Mouse (Mus musculus): ENCODE measurements around the gene Cd2bp2. TPM values are rescaled to one million over a fixed set of nuclear protein-coding genes. Genes with fewer than 3 reads are reported as not detected.
"Not testable (repeated sequence)": the region's sequence is repeated elsewhere in the genome, so short reads cannot be mapped to it uniquely, and the experiment has no call there.

Gene Cd2bp2
- polyA plus RNA-seq, 2 experiments from 2014 or later: 39.7 to 51.9 TPM

DNA sequence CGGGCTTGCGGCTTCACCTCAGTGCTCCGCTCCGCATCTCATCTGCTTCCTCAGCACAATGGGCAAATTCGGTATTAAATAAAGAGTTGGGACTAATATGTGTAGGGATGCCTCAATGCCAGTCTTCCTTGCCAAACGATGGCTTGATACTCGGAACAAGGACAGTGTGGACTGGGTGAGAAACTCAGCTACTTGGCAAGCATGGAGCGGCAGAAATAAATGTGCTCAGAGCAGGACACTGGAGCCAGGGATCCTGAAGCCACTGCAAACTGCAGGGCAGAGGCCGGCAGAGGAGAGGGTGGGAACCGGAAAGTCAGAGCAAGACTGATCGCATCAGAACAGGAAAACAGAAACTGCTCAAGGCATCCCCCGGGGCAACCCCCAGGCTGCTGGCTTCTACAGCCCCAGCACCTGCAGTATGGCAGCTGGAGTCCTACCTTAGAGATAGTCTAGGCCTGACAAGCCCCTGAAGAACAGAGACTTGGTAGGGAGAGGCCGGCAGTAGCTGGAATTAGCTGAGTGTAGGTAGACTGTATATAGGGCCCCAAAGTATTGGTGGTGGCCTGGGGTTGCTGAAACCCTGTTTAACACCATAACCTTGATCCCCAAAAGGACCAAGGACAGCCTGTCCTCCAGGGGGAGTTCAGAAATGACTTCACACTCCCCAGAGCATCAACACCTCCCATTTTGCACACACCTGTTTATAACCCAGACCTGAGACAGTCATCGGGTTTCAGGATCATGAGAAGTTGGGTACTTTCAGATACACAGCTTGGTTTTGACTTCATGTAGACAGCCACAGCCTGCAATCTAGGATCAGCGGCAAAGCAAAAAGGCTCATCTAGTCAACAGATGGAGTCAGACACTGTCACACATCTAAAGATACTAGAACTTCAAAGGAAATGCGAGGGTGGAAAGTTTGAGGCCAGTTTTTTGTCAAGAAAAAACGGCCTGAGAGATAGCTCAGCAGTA lies 7.3 kb downstream of the Cd2bp2 start:
- peak; percentile 77 for ATAC-seq

DNA sequence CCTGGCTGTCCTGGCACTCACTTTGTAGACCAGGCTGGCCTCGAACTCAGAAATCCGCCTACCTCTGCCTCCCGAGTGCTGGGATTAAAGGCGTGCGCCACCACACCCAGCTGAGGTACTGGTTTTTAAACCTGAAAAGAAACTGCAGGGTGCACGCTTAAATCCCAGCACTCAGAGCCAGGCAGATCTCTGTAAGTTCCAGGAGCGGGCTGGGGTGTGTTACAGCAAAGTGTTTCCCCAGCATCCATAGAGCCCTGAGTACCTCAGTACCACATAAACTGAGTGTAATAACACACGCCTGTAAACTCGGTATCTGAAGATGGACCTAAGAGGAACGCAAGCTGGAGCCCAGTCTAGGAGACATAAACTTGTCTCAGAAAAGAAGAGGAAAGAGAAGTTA lies 8.5 kb downstream of the Cd2bp2 start:
- no peak for ATAC-seq

DNA sequence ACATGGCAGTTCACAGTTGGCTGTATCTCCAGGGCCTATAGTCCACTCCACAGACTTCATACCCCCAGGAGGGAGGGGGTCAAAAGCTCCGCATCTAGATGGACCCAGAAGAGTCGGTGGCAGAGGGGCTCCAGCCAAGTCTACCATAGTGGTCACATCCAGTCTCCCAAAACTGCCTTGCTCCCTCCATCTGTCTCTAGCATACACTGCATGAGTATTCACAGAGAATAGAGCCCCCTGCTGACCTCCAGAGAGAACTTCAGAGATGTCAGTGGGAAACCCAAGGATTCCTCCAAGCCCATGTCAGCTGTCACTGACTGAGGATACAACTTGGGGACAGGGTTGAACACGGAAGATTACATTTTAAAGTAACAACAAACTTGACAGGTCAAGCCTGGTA lies 10.2 kb downstream of the Cd2bp2 start:
- no peak for ATAC-seq

DNA sequence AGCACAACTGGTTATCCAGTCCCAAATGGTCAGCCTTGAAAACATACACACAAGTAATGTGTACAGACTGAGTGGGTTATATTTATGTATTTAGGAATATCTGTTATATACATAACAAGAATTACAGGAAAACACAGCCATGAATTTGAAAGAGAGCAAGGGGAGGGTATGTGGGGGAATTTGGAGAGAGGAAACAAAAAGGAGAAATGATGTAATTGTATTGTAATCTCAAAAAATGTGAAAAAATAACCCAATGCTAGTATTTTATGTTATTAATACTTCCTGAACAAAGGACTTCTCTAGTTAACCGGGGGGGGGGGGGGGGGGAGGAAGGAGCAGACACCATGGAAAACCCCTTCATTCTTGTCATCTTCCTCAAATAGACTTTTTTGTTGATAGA lies 11.1 kb downstream of the Cd2bp2 start:
- no peak for ATAC-seq

DNA sequence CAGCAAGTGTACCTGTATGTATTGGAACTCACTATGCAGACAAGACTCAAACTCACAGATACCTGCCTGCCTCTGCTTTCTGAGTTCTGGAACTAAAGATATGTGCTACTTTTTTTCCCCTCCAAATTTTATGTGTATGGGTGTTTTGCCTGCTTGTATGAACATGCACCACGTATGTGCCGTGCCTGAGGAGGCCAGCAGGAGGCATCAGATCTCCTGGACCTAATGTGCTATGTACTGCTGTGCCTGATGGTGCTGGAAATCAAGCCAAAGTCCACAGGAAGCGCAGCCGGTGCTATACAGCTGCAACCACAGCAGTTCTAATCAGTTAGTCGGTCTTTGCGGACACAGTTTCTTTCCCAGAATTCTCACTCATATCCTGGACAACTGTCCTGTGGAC lies 12.0 kb downstream of the Cd2bp2 start:
- ATAC-seq: no peak

DNA sequence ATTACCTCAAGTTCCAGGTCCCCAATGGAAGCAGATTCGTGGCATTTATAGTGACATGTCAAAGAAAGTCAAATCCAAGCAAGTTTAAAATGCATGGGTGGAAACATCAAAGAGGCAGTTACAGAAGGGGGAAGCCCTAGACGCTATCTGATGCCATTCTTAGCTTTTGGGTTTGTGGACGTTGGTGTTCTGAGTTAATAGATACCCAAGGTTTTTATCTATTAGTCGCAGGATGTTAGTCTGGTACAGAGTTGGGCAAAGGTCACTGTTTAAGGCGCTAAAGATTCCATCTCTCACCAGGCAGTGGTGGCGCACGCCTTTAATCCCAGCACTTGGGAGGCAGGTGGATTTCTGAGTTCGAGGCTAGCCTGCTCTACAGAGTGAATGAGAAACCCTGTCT lies 12.5 kb downstream of the Cd2bp2 start:
- ATAC-seq: no peak

DNA sequence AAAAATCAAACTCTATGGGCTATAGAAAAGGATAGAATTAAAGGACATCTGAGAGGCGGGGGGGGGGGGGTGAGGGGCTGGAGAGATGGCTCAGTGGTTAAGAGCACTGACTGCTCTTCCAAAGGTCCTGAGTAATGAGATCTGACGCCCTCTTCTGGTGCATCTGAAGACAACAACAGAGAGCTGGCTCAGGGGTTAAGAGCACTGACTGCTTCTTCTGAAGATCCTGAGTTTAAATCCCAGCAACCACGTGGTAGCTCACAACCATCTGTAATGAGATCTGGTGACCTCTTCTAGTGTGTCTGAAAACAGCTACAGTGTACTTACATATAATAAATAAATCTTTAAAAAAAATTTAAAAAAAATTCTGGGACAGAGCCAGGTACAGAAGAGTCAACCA lies 14.1 kb downstream of the Cd2bp2 start:
- not testable (repeated sequence) for ATAC-seq

DNA sequence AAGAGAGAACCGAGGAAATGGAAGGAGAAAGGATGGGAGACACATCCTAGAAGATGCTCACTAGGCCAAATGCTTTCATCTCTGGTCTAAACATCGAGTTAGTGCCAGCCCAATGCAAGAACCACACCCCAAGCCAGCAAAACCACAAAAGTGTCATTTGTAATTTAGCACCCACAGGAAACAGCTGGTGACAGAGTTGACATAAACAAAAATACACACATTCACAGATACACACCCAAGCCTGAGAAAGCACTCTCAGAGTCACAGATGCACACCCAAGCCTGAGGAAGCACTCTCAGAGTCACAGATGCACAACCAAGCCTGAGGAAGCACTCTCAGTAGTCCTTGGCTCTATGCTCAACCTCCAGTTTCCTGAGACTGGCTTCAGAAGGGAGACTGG lies 15.1 kb downstream of the Cd2bp2 start:
- ATAC-seq: peak; percentile 71

DNA sequence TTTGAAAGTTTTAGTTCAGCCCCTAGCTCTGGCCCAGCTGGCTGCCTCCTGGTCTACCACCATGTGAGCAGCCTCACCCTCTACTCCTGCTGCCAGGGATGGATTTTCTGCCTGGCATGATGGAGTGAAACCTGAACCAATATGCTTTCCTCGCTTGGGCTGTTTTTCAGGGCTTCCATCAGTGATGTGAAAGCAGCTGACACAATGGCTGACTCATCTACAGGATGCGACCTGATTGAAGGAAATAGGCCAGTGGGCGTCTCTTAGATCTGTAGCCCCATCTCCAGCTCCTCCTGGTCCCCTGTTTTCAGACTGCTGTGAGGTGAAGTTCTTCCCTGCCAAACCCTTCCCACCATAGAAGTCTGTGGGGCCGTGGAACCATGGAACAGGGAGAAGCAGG lies 18.9 kb downstream of the Cd2bp2 start:
- ATAC-seq: peak; percentile 80

DNA sequence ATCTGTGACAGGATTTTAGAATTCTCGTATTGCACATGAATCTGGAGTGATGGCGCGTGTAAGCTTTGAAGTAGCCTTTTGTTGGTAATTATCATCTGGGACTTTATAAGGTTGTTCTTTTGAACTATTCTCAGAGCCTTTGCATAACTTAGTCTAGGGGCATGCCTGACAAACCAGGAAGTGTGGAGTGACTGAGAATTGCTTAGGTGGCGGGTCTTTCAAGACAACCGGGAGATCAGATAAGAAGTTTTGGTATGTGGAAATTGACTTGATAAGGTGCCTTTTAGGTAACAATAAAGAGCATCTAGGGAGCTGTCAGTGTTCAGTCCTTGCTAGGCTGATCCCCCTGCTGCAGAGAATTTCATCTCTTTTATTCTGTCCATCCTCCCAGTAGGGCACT lies 29.3 kb downstream of the Cd2bp2 start:
- peak; percentile 57 for ATAC-seq

DNA sequence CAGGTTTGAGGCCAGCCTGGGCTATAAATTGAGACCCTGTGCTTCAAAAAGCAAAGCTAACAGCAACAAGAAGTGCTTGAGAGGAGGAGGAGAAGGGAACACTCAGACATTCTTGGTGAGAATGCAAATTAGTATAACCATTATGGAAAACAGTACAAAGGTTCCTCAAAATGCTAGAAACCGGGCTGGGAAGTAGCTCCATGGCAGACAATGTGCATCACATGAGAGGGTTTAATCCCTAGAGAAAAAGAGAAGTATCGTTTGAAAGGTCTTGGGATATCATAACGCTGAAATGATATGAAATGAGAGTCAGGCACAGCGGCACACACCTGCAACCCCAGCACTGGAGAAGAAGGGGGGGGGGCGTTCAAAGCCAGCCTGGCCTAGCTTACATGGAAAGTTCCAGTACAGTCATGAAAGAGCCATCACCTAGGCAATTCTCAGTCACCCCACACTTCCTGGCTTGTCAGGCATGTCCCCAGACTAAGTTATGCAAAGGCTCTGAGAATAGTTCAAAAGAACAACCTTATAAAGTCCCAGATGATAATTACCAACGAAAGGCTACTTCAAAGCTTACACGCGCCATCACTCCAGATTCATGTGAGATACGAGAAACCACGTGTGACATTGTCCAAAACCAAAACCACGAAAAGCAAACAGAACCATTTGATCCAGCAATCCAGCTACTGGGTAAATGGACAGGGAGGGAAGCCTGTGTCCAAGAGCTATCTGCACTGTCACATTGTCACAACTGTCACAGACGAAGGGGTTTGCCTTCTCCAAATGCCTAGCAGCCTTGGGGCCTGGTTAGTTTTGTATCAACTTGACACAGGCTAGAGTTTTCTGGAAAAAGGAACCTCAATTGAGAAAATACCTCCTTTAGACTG lies 30.0 kb downstream of the Cd2bp2 start:
- peak; percentile 91 for ATAC-seq

DNA sequence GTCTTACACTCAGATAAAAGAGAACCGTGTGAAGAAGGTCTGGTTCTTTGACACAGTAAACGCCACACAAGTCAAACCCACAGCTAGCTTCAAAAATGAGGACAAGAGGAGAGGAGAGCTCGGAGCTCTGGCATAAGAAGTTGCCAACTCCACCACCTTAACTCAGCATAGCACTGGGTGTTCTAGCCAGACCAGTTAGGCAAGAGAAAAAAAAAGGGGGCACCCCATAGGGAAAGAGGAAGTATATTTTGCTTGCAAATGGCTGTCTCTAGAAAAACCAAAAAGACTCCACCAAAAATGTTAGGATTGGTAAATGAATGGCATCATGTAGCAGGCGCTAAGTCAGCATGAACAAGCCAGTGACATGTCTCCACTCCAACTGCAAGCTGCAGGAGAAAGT lies 31.8 kb downstream of the Cd2bp2 start:
- ATAC-seq: no peak

DNA sequence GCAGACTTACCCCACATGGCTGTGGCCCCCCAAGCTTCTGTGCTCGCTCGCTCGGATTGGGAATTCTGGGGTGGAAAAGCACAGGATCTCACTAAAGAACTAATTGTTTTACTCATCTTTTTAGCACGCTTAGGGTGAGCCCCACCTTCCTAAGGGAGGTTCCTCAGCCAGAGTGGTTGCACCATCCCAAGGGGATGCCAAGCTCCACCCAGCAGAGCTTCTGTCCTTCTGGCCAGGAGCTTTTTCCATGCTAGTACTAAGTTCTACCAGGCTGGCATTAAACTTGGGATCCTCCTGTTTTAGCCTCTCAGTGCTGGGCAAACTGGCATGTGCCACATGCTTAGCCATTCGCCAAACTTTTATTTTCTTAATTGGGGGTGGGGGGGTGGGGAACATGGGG lies 33.3 kb downstream of the Cd2bp2 start:
- ATAC-seq: no peak

DNA sequence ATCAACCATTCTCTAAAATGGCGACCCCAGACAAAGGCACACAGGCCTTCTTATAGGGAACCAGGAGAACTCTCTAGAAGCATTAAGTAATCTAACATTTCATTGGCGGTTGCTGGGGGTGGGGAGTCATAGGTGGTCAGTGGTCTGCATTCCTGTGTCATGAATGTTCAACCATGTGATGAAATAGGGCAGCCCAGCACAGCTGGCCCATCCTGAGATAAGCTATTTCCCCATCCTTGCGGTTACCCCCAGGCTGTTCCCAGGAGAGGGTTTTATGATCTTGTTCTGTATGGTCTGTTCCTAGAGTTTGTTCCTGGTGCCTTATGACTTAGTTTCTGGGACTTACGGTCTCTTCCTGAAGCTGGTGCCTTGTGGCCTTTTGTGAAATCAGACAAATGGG lies 38.3 kb downstream of the Cd2bp2 start:
- ATAC-seq: no peak

DNA sequence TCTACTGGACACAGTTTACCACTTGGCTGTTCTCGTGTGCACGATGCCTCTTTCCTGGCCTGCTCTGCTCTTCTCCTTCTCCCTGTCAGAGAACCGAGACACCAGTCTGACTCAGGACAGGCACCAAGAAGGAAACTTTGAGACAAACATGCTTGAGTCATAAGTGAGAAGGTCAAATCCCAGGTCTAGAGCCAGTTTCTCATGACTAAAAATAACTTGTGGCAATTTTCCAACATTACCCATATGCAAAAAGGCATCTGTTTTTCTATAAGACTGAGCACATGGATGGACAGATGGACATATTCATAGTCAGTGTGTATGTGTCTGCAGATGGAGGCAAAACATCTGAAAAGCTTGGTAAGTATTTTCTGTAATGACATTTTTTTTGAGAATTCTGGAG lies 42.4 kb downstream of the Cd2bp2 start:
- ATAC-seq: no peak

DNA sequence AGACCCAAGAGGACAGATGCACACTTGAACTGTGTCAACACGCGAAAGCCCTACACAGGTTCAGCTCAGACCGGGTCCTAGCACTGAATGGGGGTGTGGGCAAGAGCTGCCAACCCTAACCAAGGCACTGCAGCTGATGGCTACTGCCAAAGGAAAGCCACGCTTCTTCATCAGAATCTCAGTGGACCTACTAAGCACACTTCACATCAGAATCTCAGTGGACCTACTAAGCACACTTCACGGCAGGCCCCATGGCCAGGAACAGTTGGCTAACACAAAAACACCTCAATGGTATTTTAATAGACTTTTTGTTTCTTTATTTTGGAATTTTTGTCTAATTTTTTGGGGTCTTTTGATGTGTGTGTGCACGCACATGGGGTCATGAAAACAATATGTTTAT lies 43.4 kb downstream of the Cd2bp2 start:
- ATAC-seq: no peak

DNA sequence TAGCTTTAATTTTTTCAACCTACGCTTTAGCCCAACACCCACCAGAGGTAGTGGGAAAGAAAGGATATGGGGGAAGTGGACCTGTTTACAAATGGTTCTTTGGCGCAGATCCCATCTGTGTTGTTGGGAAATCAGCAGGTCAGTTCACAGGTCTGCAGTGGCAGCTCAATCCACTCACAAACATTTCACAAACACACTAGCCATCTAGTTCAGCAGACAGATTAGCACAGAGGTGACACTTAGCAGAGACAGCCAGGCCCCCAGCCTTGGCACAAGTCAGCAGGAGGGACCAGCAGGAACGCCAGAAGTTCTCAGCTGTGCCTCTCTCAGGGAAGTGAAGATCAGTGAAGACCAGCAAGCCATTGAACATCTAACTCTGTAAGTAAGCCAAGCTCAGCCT lies 47.9 kb downstream of the Cd2bp2 start:
- ATAC-seq: no peak

DNA sequence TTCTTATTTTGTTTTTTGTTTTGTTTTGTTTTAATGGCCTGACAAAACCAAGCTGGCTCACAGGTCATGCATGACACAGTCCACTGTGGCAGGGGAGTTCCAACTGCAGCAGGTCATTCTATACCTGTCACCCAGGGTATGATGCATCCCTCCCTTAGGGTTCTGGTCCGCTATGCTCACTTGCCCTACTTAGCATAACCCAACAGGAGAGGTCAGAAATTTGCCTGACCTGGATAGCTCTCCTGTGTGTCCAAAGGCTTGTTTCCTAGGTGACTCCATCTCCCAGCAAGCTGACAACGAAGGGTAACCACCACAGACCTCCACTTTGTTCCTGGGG lies 49.6 kb downstream of the Cd2bp2 start:
- no peak for ATAC-seq

DNA sequence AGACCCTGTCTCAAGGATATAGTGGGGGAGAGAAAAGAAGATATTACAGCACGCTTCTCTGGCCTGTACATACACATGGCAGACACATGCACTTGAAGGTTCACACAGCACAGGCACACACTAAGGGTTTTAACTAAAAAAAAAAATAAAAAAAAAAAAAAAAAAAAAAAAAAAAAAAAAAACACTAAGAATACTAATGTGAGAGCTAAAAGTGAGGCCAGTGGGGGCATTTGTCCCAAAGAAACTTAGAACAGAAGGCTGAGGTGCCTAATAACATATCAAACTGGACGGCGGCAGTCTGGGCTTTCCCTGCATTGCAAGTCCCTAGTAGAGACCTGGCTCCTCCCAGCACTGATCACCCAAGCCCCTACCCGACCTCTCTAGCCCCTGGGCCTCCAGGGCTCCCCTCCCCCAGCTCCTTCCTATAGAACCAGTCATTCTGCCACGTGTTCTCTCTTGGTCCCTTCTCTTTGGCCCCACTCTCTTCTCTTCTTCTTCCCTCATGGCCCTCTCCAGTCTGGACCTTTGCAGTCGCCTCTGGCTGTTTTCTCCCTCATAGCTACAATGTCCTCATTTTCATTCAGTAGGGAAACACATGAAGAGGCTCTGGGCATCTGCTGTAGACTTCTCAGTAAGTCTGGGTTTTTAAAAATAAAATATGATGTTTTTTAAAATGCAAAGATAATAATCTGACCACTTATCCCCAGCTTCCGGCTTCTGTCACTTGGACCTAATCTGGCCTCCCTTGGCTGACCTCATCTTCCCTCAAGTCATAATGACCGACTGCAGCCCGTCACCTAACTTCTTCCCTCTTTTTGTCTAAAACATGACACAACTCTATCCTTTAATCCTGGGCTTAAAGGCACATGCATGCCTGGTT lies 50.2 kb downstream of the Cd2bp2 start:
- ATAC-seq: no peak

DNA sequence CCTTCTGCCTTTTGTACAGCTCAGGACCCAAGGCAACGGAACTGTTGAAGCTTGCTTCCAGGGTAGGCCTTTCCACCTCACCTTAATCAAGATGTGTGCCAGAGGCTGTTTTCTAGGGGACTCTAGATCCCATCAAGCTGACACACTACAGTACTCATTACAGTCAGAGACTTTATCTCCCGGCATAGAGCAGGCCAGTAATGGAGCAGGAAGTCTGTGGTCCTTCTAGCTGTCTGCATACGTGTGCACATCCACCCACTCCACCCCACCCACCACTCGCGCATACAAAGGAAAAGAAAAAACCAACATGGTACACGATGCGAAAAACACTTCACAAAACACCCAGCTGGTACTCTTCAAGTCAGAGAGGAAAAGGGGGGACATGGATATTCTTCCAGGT lies 51.4 kb downstream of the Cd2bp2 start:
- ATAC-seq: peak; percentile 94

DNA sequence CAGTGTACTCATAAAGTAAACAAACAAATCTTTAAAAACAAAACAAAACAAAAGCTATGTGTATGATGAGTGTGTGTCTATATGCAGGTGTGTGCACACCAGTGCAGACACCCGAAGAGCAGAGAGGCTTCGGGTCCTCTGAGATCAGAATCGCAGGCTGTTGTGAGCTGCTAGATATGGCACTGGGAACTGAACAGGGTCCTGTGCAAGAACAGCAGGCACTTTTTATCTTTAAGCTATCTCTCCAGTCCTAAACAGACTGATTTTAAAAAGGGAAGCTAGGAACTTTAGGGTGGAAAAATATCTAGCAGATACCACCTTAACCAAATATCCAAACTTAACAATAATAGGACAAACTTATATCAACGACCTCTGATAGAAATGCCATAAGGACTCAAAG lies 53.2 kb downstream of the Cd2bp2 start:
- ATAC-seq: no peak

DNA sequence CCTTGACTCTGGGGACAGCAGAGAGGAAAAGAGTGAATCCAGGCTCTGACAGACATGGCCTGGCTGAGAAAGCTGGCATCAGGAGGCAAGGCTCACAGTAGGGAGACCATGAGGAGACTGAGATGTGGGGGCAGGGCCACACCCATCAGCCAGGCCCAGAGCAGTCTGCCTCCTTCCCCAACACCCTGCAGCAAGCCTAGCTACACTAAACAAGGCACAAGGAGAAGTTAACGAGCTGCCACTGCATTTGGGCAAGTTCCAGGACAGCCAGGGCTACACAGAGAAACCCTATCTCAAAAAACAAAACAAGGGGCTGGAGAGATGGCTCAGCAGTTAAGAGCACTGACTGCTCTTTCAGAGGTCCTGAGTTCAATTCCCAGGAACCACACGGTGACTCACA lies 53.6 kb downstream of the Cd2bp2 start:
- no peak for ATAC-seq

Data from CD4-positive, CD25-positive, alpha-beta regulatory T cell, adult 4 months (primary cell).